Mouse (Mus musculus) liver, embryonic 14.5 days (tissue): Measurements from ENCODE around the gene Hoxb6. TPM values are rescaled to one million over a fixed set of nuclear protein-coding genes. Genes with fewer than 3 reads are reported as not detected.

Source experiments
- ATAC-seq: fragments of 200-750 bp; cut with Nextera tagmentation; 2 replicates; pipeline ENCODE4 v1.8.0; 2017; ENCODE audit warnings: moderate number of reproducible peaks, mild to moderate bottlenecking, moderate library complexity; ENCODE audit not compliant: insufficient read depth
- DNase-seq, 3 experiments: peaks; one replicate each; pipeline ENCODE4 v3.0.0-alpha.2; 2012 to 2013; ENCODE audit warnings: low read depth in 3 of 3, low spot score in 3 of 3
- H3K27ac ChIP-seq: fragments of 300-500 bp; sonication (generic); 2 replicates; pipeline ENCODE4 v1.5.1; 2014; ENCODE audit warnings: moderate library complexity, mild to moderate bottlenecking, control low read depth, inconsistent platforms
- H3K27me3 ChIP-seq: fragments of 300-500 bp; sonication (generic); 2 replicates; pipeline ENCODE4 v1.6.1; 2014; ENCODE audit warnings: mild to moderate bottlenecking, low read length, moderate library complexity; ENCODE audit not compliant: control insufficient read depth, insufficient read depth
- H3K36me3 ChIP-seq: fragments of 300-500 bp; sonication (generic); replicated peaks from 2 replicates; pipeline ENCODE4 v1.6.1; 2014; ENCODE audit warnings: low read depth; ENCODE audit not compliant: control insufficient read depth, insufficient read depth
- H3K4me1 ChIP-seq, 2 experiments: fragments of 200-500 bp in 1 of 2; fragments of 300-500 bp in 1 of 2; sonication (generic) in 1 of 2; replicated peaks; 2 replicates each; pipeline ENCODE4 v1.6.1; 2012 to 2014; ENCODE audit warnings: antibody characterized with exemption in 1 of 2, inconsistent platforms in 1 of 2, low read length in 1 of 2; ENCODE audit not compliant: control insufficient read depth in 2 of 2, insufficient read depth in 2 of 2
- H3K4me2 ChIP-seq: fragments of 300-500 bp; sonication (generic); 2 replicates; pipeline ENCODE4 v1.6.1; 2014; ENCODE audit warnings: low read depth, mild to moderate bottlenecking, control low read depth, moderate library complexity
- H3K4me3 ChIP-seq, 2 experiments: fragments of 200-500 bp in 1 of 2; fragments of 300-500 bp in 1 of 2; sonication (generic) in 1 of 2; 2 replicates each; pipeline ENCODE4 v1.5.1; 2012 to 2014; ENCODE audit warnings: low read depth in 2 of 2, low read length in 2 of 2, mild to moderate bottlenecking in 2 of 2, control low read depth in 1 of 2, inconsistent platforms in 1 of 2, moderate library complexity in 1 of 2; ENCODE audit not compliant: insufficient read depth in 1 of 2
- H3K9ac ChIP-seq: fragments of 300-500 bp; sonication (generic); replicated peaks from 2 replicates; pipeline ENCODE4 v1.6.1; 2014; ENCODE audit warnings: mild to moderate bottlenecking, control low read depth, moderate library complexity
- H3K9me3 ChIP-seq: fragments of 300-500 bp; sonication (generic); 2 replicates; pipeline ENCODE4 v1.6.1; 2016; ENCODE audit warnings: low read length, mixed read lengths; ENCODE audit not compliant: control insufficient read depth
- CTCF ChIP-seq: IDR thresholded peaks from 2 replicates; pipeline ENCODE4 v1.5.1; 2016; ENCODE audit warnings: antibody characterized with exemption, low read depth, control low read depth
- EP300 ChIP-seq: IDR thresholded peaks from 2 replicates; pipeline ENCODE4 v1.6.1; 2016; ENCODE audit warnings: antibody characterized with exemption, low read depth
- WGBS: fragments of 180-500 bp; shearing (Covaris S2); extraction: QIAGEN DNeasy Blood & Tissue Kit; methylation state at CpG from one replicate; pipeline ENCODE4 v1.1.7; 2014; ENCODE audit not compliant: insufficient replicate concordance; 5-methylcytosine and 5-hydroxymethylcytosine counted together
- polyA plus RNA-seq, 2 experiments: library from polyadenylated mRNA; depleted of rRNA in 1 of 2; stranded (reverse) in 1 of 2; unstranded in 1 of 2; fragments of >200 nt; fragmentation: Nextera tagmentation in 1 of 2; extraction: Ambion mirVana in 1 of 2; gene quantifications; 2 replicates each; pipeline versions ENCODE4 v1.2.1 to v1.2.3; 2012 to 2014

Gene Hoxb6
- polyA plus RNA-seq, 2 experiments: 0.02 TPM; not detected in 1

DNA sequence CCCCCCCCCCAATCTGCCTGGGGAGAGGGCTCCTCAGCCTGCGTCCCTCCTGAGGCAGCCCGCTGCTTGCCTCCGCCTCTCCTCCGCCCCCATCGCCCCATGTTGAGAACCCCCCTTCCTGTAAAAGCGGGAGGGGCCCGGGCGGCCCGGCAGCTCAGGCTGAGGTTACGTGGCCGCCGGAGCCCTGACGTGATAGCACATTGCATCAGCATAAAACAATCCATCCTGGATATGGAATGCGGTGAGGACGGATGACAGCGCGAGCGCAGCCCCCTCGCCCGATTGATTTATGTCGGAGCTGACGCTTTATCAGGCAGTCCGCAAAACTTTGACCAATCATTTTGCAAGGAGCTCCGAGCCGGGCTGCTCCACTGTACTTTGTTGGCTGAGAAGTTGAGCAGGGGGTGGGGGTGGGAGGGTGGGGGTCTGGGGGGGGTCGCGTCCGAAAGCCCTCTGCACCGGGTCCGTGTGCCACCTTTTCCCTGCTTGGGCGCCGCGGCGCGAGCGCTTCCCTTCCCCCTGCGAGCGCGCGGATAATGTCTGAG is 21.2 kb upstream of the Hoxb6 start, which contains the start of gene Hoxb9:
Hoxb9 (plus strand) TSS at position 462 of the 545 bp plus-strand sequence.
- Histone ChIP-seq H3K9me3 (no peaks in the 10 kb centered on the region), H3K4me2 (no peak within 1 kb of the TSS), H3K4me1 (no peaks in the 10 kb centered on the region), H3K9ac (no peak within 1 kb of the TSS), H3K27ac (no peak within 1 kb of the TSS), H3K4me3 (no peak within 1 kb of the TSS), H3K27me3 (peaks cover 97% of the 10 kb centered on the region), H3K36me3 (no peaks in the 10 kb centered on the region)
- ATAC-seq (no peak), DNase-seq (no peak)
- TF ChIP-seq CTCF (no peak), EP300 (no peak)
- 1% methylated on average over 40 of the region's 40 CpGs for WGBS

DNA sequence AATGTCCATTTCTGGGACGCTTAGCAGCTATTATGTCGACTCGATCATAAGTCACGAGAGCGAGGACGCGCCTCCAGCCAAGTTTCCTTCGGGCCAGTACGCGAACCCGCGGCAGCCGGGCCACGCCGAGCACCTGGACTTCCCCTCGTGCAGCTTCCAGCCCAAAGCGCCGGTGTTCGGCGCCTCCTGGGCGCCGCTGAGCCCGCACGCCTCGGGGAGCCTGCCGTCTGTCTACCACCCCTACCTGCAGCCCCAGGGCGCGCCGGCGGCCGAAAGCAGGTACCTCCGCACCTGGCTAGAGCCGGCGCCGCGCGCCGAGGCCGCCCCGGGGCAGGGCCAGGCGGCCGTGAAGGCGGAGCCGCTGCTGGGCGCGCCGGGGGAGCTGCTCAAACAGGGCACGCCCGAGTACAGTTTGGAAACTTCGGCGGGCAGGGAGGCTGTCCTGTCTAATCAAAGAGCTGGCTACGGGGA is 20.7 kb upstream of the Hoxb6 start:
- Histone ChIP-seq H3K27me3 (peaks cover 97% of the 10 kb centered on the region), H3K4me2 (no peak overlapping the region), H3K36me3 (no peaks in the 10 kb centered on the region), H3K9ac (no peak overlapping the region), H3K4me3 (no peak overlapping the region), H3K9me3 (no peaks in the 10 kb centered on the region), H3K27ac (no peak overlapping the region), H3K4me1 (no peaks in the 10 kb centered on the region)
- TF ChIP-seq CTCF (no peak), EP300 (no peak)
- DNase-seq (no peak), ATAC-seq (no peak)
- WGBS: under 1% methylated on average over 52 of the region's 52 CpGs

GRCm38 (mm10) chr11:96272024-96272921 is 20.0 kb upstream of the Hoxb6 start:
- H3K27ac ChIP-seq: no peak overlapping the region
- no peak for DNase-seq

DNA sequence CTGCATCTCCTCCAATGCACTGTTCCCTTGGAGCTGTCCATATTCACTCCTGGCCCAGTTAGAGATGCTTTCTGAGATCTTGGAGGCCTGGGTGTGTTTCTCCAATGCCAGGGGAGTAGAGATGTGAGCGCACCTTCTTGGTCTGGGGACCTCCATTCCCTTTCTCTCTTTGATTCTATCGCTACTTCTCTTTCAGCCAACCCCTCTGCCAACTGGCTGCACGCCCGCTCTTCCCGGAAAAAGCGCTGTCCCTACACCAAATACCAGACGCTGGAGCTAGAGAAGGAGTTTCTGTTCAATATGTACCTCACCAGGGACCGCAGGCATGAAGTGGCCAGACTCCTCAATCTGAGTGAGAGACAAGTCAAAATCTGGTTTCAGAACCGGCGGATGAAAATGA is 17.8 kb upstream of the Hoxb6 start:
- ATAC-seq (no peak), DNase-seq (no peak)
- Histone ChIP-seq H3K4me3 (no peak overlapping the region), H3K9me3 (no peaks in the 10 kb centered on the region), H3K4me2 (no peak overlapping the region), H3K9ac (no peak overlapping the region), H3K36me3 (no peaks in the 10 kb centered on the region), H3K27ac (no peak overlapping the region), H3K27me3 (peaks cover 100% of the 10 kb centered on the region), H3K4me1 (no peaks in the 10 kb centered on the region)
- no peak for TF ChIP-seq CTCF
- no peak for TF ChIP-seq EP300
- WGBS: 21% methylated on average over 10 of the region's 10 CpGs

More at GRCm38 (mm10) chr11:96272024-96272921, 20.0 kb upstream of the Hoxb6 start:
- Histone ChIP-seq H3K36me3 (no peaks in the 10 kb centered on the region), H3K27me3 (peaks cover 97% of the 10 kb centered on the region), H3K4me3 (no peak overlapping the region), H3K4me2 (no peak overlapping the region), H3K9ac (no peak overlapping the region), H3K9me3 (no peaks in the 10 kb centered on the region), H3K4me1 (no peaks in the 10 kb centered on the region)
- 1% methylated on average over 58 of the region's 58 CpGs for WGBS
- ATAC-seq: no peak
- TF ChIP-seq EP300: no peak
- TF ChIP-seq CTCF: no peak

DNA sequence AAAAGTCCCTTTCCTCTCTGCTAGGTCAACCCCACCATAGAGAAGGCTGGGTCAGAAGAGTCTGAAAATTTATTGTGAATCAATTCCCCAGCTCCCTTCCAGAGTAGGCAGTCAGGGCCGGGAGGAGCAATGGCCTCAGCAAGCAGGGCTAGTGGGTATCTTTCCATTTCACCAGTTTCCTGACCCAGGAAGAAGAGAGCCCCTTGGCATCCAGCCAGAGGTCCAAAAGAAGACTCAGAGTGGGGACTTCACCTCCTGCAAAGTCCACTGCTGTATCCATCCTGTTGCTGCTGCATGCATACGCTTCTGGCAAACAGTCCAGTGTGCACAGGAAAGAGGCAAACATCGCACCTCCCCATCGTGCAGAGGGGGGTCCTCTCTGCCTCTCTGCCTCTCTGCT is 16.4 kb upstream of the Hoxb6 start:
- 14% methylated on average over 4 of the region's 4 CpGs for WGBS
- Histone ChIP-seq H3K4me1 (no peaks in the 10 kb centered on the region), H3K27ac (no peak overlapping the region), H3K4me2 (no peak overlapping the region), H3K9ac (no peak overlapping the region), H3K27me3 (peaks cover 100% of the 10 kb centered on the region), H3K36me3 (no peaks in the 10 kb centered on the region), H3K4me3 (no peak overlapping the region), H3K9me3 (no peaks in the 10 kb centered on the region)
- TF ChIP-seq CTCF: no peak
- no peak for TF ChIP-seq EP300
- no peak for ATAC-seq
- DNase-seq: no peak
